Mouse (Mus musculus): ENCODE measurements around the gene Cdh23.
A peak's percentile ranks its signal among the peaks of the same experiment; 100 is the strongest.

Gene Cdh23

GRCm38 (mm10) chr10:60279290-60279940 is 416.9 kb downstream of the Cdh23 start:
- no peak for DNase-seq

GRCm38 (mm10) chr10:60278786-60279185 is 417.5 kb downstream of the Cdh23 start:
- no peak for DNase-seq

GRCm38 (mm10) chr10:60278006-60278399 is 418.3 kb downstream of the Cdh23 start:
- DNase-seq: no peak

DNA sequence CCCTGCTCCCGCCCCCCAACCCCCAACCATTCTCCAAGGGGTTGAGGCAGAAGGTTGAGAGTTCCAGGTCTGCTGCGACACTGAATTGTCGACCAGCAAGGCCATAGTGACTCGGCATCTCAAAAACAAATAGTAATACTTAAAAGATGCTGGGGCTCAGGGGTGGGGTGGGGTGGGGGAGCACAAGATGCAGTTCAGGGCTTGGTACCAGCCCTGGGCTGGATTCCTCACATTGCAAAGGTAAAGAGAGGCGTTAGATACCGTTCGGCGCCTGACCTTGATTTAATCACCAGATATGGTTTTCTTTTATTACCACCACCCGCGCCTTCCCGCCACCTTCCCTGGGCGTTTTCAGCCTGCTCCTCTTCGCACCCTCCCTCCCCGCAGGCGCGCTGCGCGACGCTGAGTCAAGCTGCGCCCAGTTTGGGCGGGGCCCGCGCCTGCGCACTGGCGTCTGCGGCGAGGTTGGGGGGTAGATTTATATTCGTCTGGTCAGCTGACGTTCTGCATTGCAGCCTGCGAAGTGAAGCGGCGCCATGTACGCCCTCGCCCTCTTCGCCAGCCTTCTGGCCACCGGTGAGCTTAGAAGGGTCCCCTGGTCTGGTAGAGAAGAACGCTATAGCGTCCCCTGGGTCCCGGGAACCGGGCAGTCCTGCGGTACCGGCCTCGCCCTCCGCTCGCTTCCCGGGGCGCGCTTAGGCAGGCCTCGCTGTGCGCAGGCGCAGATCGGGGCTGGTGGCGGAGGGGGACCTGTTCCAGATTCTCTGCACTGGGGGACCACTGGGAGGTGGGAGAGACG is 418.9 kb downstream of the Cdh23 start, which contains the start of gene Psap:
Gene Psap (plus strand): TSS at position 421 of the 799 bp plus-strand sequence.
- DNase-seq: peak; percentile 94 to 96

- no peak for DNase-seq
These were observed 422.9 kb downstream of the Cdh23 start for GRCm38 (mm10) chr10:60273382-60273781.

- no peak for DNase-seq
These were observed 424.0 kb downstream of the Cdh23 start for GRCm38 (mm10) chr10:60272241-60272640.

DNA sequence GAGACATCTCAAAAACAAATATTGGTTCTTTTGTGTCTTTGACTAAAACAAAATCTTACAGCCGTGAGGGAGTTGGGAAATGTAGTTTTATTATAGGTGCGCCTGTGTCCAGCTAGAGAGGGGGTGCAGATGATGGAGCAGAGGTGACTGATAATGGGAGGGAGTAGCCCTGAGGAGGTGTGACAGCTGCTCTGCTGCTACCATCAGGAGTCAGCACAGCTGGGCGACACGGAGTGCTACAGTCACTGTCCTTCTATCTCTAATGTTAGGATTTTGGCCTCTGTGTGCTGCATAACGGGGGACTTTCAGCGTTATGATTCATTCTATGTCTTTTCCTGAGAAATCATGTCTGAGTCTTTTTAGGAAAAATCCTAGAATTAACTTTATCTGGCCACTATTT is 425.3 kb downstream of the Cdh23 start:
- DNase-seq: no peak

GRCm38 (mm10) chr10:60269141-60270064 is 426.9 kb downstream of the Cdh23 start:
- DNase-seq: no peak

DNA sequence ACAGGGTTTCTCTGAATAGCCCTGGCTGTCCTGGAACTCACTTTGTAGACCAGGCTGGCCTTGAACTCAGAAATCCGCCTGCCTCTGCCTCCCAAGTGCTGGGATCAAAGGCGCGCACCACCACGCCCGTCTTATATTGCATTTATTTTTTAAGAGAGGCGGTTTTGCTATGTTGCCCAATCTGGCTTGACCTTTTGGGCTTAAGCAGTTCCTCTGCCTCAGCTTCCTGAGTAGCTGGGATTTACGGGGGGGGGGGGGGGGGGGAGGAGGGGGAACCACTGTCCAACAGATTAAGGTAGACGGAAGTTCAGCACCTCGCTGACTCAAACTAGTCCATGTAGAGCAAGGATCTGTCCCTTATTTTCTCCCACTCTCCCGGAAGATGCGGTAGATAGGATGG is 427.6 kb downstream of the Cdh23 start:
- no peak for DNase-seq

GRCm38 (mm10) chr10:60266842-60267401 is 429.4 kb downstream of the Cdh23 start:
- no peak for DNase-seq

- peak; percentile 48 to 60 for DNase-seq
These were observed 431.0 kb downstream of the Cdh23 start for GRCm38 (mm10) chr10:60265252-60265651.

DNA sequence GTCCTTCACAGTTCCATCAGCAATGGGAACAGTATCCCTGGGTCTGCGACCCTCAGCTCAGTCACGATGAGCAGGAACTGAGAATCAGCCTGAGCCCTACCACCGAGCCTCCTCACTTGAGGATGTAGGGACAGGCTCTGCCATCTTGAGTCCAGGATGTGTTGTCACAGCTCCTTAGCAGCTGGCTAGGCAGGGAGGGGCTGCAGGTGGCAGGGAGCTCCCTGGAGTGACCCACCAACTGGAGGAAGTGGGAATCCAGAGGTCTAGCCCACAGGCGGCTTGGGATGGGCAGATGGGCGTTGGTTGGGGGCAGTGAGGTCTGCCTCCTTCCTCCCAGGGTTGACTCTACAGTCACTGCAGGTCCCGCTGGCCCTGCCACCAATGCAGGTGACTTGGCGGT is 432.9 kb downstream of the Cdh23 start:
- no peak for DNase-seq

- peak; percentile 85 to 89 for DNase-seq
These were observed 433.9 kb downstream of the Cdh23 start for GRCm38 (mm10) chr10:60262386-60262785.

- no peak for DNase-seq
These were observed 434.8 kb downstream of the Cdh23 start for GRCm38 (mm10) chr10:60261530-60261929.

- no peak for DNase-seq
These were observed 435.6 kb downstream of the Cdh23 start for GRCm38 (mm10) chr10:60260557-60261294.

- no peak for DNase-seq
These were observed 438.9 kb downstream of the Cdh23 start for GRCm38 (mm10) chr10:60257261-60257825.

DNA sequence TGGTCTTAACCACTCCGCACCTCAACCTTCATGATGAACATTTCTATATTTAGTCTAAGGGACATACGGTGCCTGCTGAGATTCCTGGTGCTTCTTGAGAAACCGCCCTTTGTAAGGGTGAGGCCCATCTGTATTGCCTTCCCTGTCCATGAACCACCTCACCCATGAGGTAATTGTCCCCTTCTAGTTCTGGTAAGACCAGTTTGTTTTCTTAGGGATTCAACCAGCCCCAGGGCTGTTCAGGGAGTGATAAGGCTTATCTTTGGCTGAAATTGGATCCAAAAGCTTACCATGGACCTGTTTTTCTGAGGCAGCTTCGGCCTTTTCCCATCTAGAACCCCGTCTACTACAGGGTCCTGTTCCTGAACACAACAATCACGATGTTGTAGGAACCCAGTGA is 440.2 kb downstream of the Cdh23 start:
- DNase-seq: no peak
